Mouse (Mus musculus) brain, adult 10 weeks (tissue): ENCODE measurements around the gene Gm8897. TPM values are rescaled to one million over a fixed set of nuclear protein-coding genes. Genes with fewer than 3 reads are reported as not detected.

Experiments
- polyA plus RNA-seq: library from polyadenylated mRNA; stranded (reverse); fragments of 350-450 nt; fragmentation: Illumina TruSeq; extraction: RNeasy Lipid Tissue Mini Kit (QIAGEN cat#74804); gene quantifications from one replicate; pipeline ENCODE4 v1.2.3, GENCODE M21; 2015; ENCODE audit warnings: low read depth, low replicate concordance

Gm8897 gene
- polyA plus RNA-seq: not detected

DNA sequence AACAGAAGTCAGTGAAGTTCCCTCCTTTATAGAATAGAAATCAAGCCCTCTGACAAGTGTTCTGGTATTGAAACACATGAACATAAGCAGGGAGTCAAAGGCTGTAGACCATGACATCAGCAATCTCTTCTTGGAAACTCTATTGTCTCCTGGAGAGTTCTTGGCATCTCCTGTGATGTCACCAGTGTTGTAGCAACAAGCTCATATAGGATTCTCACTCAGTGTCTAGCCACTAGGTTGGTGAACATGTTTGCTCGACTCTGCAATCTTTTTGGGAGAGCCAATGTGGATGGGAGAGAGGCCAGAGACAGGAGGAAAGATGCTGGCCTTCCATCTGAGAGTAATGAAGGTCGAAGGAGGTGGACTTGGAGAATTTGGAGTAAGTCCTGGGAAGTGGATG, at the start of gene Gm8897:
TSS of gene Gm8897 (plus strand) at position 301 of the 400 bp plus-strand sequence.

Other genes starting within 250 kb of the Gm8897 start
- not detected for gene Gm5861, start 233.3 kb upstream of the Gm8897 start, polyA plus RNA-seq
- gene Gm8890, start 160.4 kb upstream of the Gm8897 start, polyA plus RNA-seq: not detected
- not detected for gene Speer1, start 74.9 kb upstream of the Gm8897 start, polyA plus RNA-seq
- not detected for gene Gm8906, start 86.3 kb downstream of the Gm8897 start, polyA plus RNA-seq
- not detected for gene Gm6460, start 178.5 kb downstream of the Gm8897 start, polyA plus RNA-seq